Mouse (Mus musculus) megakaryocyte, embryonic 14.5 days (primary cell): ENCODE measurements around the gene Ldah.

Experiments used
- FLI1 ChIP-seq: IDR thresholded peaks from 2 replicates; pipeline ENCODE4 v1.6.1; 2012; ENCODE audit warnings: low read length, inconsistent platforms, mixed read lengths
- GATA1 ChIP-seq: IDR thresholded peaks from 3 replicates; pipeline ENCODE4 v1.6.1; 2012; ENCODE audit warnings: mixed read lengths, low read length, inconsistent platforms, borderline replicate concordance

DNA sequence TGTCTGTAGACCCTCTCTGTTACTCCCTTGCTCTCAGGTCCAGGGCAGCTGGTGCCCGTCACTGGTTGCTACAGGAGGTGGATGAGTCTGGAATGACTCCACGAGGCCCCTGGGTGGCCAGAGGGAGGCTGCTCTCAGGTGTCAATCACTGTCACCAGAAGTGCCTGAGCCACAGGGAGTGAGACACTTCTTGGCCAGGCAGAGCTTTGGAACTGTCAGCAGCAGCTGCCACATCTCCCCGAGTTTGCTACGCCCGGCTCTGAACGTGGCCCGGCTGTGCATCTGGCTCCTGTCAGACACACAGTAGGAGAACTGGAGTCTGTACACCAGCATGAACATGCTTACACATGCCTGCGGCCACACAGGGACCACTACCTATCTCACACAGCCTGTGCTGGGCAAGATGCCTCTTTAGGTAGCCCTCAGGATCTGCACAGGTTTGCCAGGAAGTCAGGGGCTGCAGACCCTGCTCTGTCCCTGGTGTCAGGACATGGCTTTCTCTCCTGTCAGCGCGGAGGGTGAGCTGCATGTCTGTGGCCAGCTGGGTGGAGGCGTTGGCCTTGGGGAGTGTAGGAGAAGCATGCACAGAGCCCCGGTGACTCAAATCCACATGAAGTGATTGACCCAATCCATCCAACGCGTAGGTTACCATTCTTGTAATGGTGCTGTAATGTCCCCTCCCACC is 123.7 kb downstream of the Ldah start:
- TF ChIP-seq GATA1 = no peak
- TF ChIP-seq FLI1 = no peak
